Mouse (Mus musculus) NIH3T3 (cell line): ENCODE measurements around the gene Cpne5.

ENCODE experiments used
- DNase-seq: peaks from one replicate; pipeline ENCODE4 v3.0.0-alpha.2; 2012; ENCODE audit warnings: low read depth

Gene Cpne5

GRCm38 (mm10) chr17:29210037-29210436 lies 27.9 kb downstream of the Cpne5 start:
- no peak for DNase-seq

DNA sequence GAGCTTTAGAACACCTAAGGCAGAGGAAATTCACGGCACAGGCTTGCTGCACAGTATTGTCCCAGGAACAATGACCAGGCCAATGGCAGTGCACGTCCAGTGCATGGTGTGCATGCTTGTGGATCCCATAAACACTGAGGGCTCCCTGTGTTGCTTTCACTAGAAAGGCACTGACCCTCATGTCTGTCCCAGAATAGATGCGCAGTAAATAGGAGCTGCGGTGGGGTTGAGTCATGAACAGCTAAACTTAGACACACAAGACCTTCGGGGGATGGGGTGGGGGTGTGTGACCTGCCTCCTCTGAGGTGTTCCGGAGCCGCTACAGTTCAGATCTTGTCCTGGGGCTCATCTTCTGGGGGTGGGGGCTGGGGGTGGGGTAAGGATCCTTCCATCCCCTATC lies 31.9 kb downstream of the Cpne5 start:
- peak; percentile 17 for DNase-seq

- DNase-seq, result no peak
Measured at GRCm38 (mm10) chr17:29202604-29203003, 35.4 kb downstream of the Cpne5 start.

GRCm38 (mm10) chr17:29199821-29200220 lies 38.1 kb downstream of the Cpne5 start:
- no peak for DNase-seq

- no peak for DNase-seq
Measured at GRCm38 (mm10) chr17:29199151-29199800, 38.7 kb downstream of the Cpne5 start.

DNA sequence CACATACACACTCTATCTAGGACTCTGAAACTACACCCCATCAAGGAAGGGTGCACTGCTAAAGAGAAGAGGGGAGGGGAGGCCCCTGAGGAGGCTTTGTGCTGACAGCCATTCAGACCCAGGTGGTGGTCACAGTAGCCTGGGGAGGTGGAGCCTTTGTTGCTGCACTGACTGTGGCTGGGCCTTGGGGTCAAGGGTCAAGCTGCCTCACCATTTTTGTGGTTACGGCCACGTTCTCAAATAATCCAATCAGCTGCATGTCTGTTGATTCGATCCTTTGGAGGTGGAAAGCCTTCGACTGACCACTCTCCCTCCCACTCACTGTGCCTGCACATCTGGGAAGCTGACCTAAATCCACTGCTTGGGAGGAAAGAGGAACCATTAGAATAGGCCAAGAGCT lies 42.4 kb downstream of the Cpne5 start:
- DNase-seq, result peak; percentile 44

DNA sequence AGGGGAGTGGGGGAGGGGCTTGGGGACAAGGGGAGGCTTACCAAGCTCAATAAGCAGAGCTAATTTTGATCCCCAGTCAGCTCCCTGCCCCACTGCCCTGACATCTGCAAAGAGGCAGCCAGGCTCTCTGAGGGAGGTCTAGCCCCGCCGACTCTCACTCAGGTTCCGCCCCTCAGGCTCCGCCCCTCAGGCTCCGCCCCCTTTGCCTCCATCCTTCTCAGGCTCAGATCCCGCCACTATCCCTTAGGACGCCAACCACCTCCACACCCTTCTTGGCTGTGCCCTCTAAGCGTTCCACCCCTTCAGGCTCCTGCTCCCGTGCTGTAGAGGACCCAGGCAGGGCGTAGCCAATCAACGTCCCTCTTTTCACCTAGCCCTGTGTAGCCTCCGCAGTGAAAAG lies 49.0 kb downstream of the Cpne5 start:
- no peak for DNase-seq

- no peak for DNase-seq
Measured at GRCm38 (mm10) chr17:29186989-29187859, 50.7 kb downstream of the Cpne5 start.

DNA sequence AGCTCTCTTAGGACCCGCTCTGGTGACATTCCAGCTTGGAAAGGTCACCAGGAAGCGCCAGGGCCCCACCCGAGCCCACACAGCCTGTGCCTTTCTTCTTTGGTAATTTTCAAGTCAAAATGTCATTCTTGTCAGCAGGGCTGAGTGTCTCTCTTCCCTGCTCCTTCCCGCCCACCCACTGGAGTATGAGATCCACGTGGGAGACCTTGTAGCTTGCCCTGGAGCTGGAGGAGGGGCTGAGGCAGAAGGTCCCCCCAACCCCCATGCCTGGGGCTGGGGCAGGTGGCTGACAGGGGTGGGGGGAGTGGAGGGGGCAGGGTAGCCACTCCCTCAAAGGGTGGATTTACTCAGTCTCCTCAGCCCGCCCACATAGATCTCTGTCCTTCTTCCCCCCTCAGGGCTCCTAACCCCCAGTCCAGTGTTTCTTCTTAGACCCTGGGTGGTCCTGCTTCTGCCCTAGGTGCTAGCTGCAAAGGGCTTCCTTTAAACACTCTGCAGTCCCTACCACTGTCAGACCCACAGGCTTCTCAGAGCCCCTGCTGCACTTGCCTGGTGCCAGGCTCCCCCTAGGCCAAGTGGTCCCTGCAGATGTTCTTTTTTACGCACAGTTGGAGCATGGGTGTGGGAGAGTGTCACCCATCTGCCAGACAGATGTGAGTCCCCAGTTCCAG lies 52.5 kb downstream of the Cpne5 start:
- no peak for DNase-seq

DNA sequence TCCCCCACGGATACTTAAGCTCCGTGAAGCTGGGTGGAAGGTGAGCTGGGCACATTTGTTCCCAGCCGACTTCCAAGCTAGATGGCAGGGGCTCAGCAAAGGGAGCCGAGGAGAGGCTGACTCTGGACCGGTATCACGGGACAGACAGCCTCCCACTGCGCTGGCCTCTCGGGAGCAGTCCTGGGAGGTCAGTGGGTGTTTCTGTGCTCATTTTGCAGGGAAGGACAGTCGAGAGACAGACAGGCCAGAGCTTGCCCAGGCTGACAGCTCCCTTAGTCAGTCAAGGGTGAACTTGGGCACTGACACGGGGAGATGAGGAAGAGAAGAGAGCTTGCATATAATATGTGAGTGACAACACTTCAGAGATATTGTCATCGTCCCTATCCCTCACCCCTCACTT lies 54.8 kb downstream of the Cpne5 start:
- no peak for DNase-seq

- no peak for DNase-seq
Measured at GRCm38 (mm10) chr17:29181751-29182150, 56.2 kb downstream of the Cpne5 start.

- peak; percentile 79 for DNase-seq
Measured at GRCm38 (mm10) chr17:29180406-29181127, 57.4 kb downstream of the Cpne5 start.

- no peak for DNase-seq
Measured at GRCm38 (mm10) chr17:29179917-29180316, 58.0 kb downstream of the Cpne5 start.

- no peak for DNase-seq
Measured at GRCm38 (mm10) chr17:29178503-29179059, 59.4 kb downstream of the Cpne5 start.

GRCm38 (mm10) chr17:29176391-29177267 lies 61.3 kb downstream of the Cpne5 start:
- DNase-seq, result peak; percentile 82

GRCm38 (mm10) chr17:29175693-29176092 lies 62.3 kb downstream of the Cpne5 start:
- no peak for DNase-seq

DNA sequence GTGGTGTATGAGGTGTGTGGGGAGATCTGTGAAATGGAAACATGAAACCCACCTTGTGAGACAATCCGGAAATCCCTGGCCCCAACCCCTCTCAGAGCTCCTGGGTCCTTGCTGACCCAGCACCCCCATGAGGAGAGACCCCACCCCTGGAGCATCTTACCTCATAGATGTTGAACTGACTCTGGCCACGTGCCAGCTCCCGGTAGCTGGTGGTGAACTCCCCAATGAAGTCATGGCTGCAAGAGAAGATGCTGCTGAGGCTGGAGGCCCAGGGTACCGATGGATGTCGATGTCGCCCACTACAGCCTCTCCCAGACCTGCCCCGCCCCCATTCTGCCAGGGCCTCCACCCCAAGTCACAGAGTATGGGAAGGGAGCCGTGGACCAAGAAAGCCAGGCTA lies 64.8 kb downstream of the Cpne5 start:
- no peak for DNase-seq

DNA sequence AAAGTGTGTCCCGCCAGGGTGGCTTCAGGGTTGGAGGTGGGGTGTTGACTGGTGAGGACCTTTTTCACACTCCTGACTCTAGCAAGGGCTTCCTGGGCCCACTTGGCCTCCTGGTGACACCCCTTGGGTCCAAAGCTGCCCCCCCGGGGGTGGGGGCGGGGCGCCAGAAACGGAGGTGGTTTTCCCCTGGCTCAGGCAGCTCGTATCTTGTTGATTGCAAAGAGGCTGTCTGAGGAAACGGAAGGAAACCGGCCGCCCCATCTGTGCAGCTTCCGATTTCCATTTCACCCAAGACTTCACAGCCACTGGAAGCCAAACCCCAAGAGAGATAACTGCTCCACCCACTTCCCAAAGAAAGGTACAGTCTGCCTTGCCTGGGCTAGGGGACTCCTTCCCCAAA lies 65.9 kb downstream of the Cpne5 start:
- no peak for DNase-seq

DNA sequence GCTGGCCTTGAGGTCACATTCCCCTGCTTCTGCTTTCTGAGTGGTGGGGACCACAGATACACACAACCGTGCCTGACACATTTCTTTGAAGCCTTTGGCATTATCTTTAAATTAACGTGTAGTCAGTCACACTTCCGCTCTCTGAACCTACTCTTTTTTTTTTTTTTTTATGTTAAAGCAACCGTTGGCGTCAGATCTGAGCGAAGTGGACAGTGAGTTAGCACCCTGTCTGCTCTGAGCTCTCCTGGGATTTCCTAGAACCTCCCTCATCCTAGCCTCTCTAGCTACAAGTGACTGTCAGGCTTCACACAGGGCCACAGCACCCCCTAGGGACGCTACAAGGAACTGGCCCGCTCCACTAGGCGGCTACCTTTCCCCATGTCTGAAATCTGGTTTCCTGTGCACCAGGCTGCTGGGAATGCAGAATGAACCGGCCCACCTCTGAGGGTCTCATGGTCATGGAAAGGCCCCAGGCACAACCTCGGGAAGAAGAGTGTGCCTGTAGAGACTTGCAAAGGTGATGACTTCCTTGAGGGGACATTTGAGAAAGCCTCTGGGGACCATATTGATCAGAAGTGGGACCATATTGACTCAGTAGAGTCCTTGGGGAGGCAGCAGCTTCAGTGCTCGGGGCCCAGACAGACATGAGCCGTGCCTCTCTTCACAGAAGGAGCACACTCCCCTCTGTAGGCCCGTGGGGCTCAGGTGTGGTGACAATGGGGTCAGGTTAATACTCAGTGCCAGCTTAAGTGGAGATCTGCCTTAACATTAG lies 66.8 kb downstream of the Cpne5 start:
- DNase-seq, result peak; percentile 92

GRCm38 (mm10) chr17:29170431-29171000 lies 67.5 kb downstream of the Cpne5 start:
- no peak for DNase-seq
